Mouse (Mus musculus): ENCODE measurements around the gene Pde6b. TPM values are rescaled to one million over a fixed set of nuclear protein-coding genes. Genes with fewer than 3 reads are reported as not detected.

The Pde6b gene
- polyA plus RNA-seq, 1 experiment: not detected

DNA sequence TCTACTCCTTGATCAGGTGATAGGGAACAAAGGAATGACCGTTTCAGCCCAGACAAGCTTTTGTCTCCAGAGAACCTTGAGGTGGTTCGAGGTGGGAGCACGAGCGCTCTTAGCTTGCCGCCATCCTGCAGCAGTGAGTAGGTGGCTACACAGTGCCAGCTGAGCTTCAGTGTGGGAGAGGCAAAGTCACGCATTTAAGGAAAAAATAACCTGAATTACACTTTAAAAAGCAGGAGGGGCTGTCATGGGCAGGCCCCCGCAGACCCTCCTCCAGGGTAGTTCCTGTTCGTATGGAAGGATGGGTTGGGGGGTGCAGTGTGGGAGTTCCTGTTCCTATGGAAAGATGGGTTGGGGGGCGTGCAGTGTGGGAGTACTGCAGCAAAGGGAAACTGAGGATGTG lies 28.7 kb upstream of the Pde6b start:
- H3K27me3 ChIP-seq (ENCODE audit: control insufficient read depth, insufficient read depth, low read length): peaks cover 4% of the 10 kb centered on the region; the same call in 1 of the 2 replicates
- no peak for TF ChIP-seq POLR2A (IDR thresholded peaks at IDR 0.05; ENCODE audit: low read depth, low read length)
- TF ChIP-seq CTCF (IDR thresholded peaks at IDR 0.05; ENCODE audit: extremely low read depth, insufficient read length, insufficient replicate concordance, low read depth, low read length): no peak
- H3K4me1 ChIP-seq (ENCODE audit: control insufficient read depth, insufficient read depth, insufficient read length, low read length): no peaks in the 10 kb centered on the region
- 85% methylated on average over 9 of the region's 9 CpGs for WGBS
- H3K27ac ChIP-seq (ENCODE audit: insufficient read depth, low read depth, low read length): no peak overlapping the region
- no peaks in the 10 kb centered on the region for H3K36me3 ChIP-seq (ENCODE audit: control insufficient read depth, insufficient read depth, low read length)
- H3K4me3 ChIP-seq (ENCODE audit: low read depth, low read length): no peak overlapping the region

DNA sequence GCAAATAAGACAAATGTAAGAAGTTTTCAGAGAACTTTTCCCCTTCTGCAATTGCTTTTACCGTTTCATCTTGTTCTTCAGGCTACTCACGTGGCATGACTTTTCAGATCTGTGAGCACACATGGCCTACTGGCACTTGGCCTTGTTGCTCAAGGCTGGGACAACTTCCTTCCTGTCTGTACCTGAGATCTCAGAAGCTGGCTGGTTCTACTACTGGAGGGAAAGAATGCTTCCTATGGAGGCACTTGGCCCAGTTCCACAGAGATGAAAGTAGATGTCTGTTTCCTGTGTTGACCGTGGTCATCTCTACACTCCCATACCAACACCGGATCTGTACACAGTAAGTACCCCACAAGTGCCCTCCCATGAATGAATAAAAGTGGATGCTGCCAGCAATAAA lies 28.0 kb upstream of the Pde6b start:
- Histone ChIP-seq H3K4me3 (ENCODE audit: low read depth, low read length) (no peak overlapping the region), H3K27ac (ENCODE audit: insufficient read depth, low read depth, low read length) (no peak overlapping the region), H3K27me3 (ENCODE audit: control insufficient read depth, insufficient read depth, low read length) (peaks cover 11% of the 10 kb centered on the region; the same call in 1 of the 2 replicates), H3K4me1 (ENCODE audit: control insufficient read depth, insufficient read depth, insufficient read length, low read length) (no peaks in the 10 kb centered on the region), H3K36me3 (ENCODE audit: control insufficient read depth, insufficient read depth, low read length) (no peaks in the 10 kb centered on the region)
- TF ChIP-seq POLR2A (IDR thresholded peaks at IDR 0.05; ENCODE audit: low read depth, low read length): no peak
- TF ChIP-seq CTCF (IDR thresholded peaks at IDR 0.05; ENCODE audit: extremely low read depth, insufficient read length, insufficient replicate concordance, low read depth, low read length): no peak
- WGBS: 83% methylated on average over 4 of the region's 4 CpGs

DNA sequence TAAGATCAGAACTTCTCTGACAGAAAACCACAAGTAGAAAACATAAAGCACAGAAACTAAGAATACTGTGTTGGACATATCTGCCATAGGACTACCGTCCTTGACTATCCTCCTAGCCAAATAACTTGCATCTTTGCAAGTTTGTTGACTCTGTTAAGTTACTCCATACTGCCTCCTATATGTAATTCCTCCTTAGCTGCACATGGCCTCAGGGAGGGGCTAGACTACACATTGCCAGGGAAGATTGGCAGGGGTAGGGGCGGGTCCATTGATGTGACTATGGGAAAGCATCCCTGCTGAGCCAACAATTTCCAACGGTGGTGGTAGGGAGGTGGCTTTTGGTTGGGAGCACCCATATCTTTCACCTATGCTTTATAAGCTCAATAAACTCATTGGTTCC lies 25.9 kb upstream of the Pde6b start:
- 20% methylated on average over 3 of the region's 3 CpGs for WGBS
- Histone ChIP-seq H3K4me1 (ENCODE audit: control insufficient read depth, insufficient read depth, insufficient read length, low read length) (peaks cover 2% of the 10 kb centered on the region), H3K36me3 (ENCODE audit: control insufficient read depth, insufficient read depth, low read length) (no peaks in the 10 kb centered on the region), H3K27me3 (ENCODE audit: control insufficient read depth, insufficient read depth, low read length) (peaks cover 28% of the 10 kb centered on the region), H3K4me3 (ENCODE audit: low read depth, low read length) (no peak overlapping the region), H3K27ac (ENCODE audit: insufficient read depth, low read depth, low read length) (no peak overlapping the region)
- no peak for TF ChIP-seq CTCF (IDR thresholded peaks at IDR 0.05; ENCODE audit: extremely low read depth, insufficient read length, insufficient replicate concordance, low read depth, low read length)
- no peak for TF ChIP-seq POLR2A (IDR thresholded peaks at IDR 0.05; ENCODE audit: low read depth, low read length)

DNA sequence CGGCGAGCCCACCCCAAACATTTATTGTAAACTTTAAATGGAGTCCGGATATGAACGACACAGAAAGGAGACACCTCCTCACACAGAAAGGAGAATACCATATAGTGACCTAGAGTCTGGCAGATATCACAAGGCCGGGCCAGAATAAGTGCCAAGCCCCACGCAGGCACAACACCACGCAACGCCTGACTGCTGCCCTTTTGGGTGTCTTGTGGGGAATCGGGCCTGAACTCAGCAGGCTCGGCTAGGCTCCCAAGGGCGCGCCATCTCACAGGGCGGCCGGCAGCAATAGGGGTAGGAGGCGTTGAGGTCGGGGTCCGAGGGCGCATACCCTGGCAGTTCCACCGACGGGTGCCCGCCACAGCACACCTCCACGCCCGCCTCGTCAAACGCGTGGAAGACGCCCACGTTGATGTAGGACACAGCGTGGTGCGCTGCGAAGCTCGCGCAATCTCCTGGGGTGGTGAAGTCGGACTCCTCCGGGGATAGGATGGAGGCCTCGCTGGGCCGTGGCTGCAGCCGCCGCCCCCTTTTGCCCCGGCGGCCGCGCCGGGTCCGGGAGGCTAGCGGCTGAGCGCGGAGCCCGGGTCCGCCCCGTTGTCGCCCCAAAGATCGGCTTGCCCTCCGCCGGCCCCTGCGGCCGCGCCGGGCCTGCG lies 21.7 kb upstream of the Pde6b start:
- TF ChIP-seq CTCF (IDR thresholded peaks at IDR 0.05; ENCODE audit: extremely low read depth, insufficient read length, insufficient replicate concordance, low read depth, low read length) (no peak), POLR2A (IDR thresholded peaks at IDR 0.05; ENCODE audit: low read depth, low read length) (no peak)
- H3K4me1 ChIP-seq (ENCODE audit: control insufficient read depth, insufficient read depth, insufficient read length, low read length): peaks cover 5% of the 10 kb centered on the region
- no peak overlapping the region for H3K27ac ChIP-seq (ENCODE audit: insufficient read depth, low read depth, low read length)
- 5% methylated on average over 60 of the region's 60 CpGs for WGBS
- peak overlapping the region; percentile 58 for H3K4me3 ChIP-seq (ENCODE audit: low read depth, low read length)
- peaks cover 64% of the 10 kb centered on the region for H3K27me3 ChIP-seq (ENCODE audit: control insufficient read depth, insufficient read depth, low read length)
- H3K36me3 ChIP-seq (ENCODE audit: control insufficient read depth, insufficient read depth, low read length): no peaks in the 10 kb centered on the region

DNA sequence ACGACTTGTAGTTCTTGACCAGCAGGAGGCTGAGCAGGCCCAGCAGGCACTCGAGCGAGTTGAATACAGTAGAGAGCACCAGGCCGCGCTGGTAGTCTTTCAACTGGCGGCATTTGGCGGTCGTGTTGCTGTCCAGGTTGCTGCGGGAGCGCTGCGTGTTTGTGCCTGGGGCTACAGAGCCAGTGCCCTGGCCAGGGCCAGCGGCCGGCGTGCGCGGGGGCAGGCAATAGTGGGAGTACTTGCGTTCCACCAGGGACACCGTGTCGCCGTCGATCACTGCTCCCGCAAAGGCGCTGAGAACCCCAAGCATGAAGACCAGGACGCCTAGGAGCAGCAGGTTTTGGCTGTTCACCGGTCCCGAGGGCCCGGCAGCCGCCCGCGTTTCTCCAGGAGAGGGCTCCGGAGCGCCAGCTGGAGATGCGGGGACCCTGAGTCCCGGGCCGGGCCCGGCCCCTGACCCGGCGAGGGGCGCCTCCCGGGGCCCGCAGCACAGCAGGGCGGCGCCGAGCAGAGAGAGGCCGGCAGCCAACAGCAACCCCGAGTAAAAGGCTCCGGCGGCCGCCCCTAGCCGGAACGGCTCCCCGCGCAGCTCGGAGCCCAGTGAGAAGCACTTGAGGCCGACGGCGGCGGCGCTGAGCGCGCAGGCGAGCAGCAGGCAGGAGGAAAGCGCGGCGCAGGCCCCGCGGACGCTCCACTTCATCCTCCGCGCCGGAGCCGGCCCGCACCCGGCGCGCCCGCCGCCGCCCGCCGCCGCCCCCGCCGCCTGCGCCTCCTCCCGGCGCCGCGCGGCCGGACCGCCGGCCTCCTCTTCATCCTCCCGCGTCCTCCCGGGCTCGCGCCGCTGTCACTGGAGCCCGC lies 21.0 kb upstream of the Pde6b start:
- TF ChIP-seq POLR2A (IDR thresholded peaks at IDR 0.05; ENCODE audit: low read depth, low read length) (no peak), CTCF (IDR thresholded peaks at IDR 0.05; ENCODE audit: extremely low read depth, insufficient read length, insufficient replicate concordance, low read depth, low read length) (no peak)
- H3K4me3 ChIP-seq (ENCODE audit: low read depth, low read length): peak overlapping the region; percentile 58
- H3K36me3 ChIP-seq (ENCODE audit: control insufficient read depth, insufficient read depth, low read length): no peaks in the 10 kb centered on the region
- peaks cover 64% of the 10 kb centered on the region for H3K27me3 ChIP-seq (ENCODE audit: control insufficient read depth, insufficient read depth, low read length)
- peaks cover 5% of the 10 kb centered on the region for H3K4me1 ChIP-seq (ENCODE audit: control insufficient read depth, insufficient read depth, insufficient read length, low read length)
- under 1% methylated on average over 98 of the region's 100 CpGs for WGBS
- H3K27ac ChIP-seq (ENCODE audit: insufficient read depth, low read depth, low read length): no peak overlapping the region

DNA sequence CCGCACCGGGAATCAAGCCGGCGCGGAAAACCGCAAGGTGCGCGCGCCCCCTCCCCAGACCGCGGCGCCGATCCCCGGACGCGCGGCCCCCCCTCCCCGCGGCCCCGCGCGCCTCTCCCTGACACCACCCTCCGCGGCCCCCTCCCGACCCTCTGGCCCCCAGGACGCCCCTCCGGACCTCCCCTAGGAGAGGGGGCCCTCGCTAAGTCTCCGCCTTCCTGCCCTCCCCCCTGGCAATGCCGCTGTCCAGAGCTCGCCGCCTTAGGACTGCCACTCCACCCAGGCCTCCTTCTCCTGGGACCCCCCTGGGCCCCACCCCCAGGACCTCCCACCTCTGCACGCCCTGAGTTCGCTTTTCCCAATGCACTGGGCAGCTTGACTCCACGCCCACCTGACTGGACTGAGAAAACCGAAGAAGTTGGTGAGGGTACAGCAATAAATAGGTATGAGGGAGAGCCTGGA lies 20.3 kb upstream of the Pde6b start, which contains the start of gene Gm42517:
Gene Gm42517, minus strand, starts transcription at position 52 of the 462 bp plus-strand sequence.
- peak within 1 kb of the TSS; percentile 58 for H3K4me3 ChIP-seq (ENCODE audit: low read depth, low read length)
- peaks cover 5% of the 10 kb centered on the region for H3K4me1 ChIP-seq (ENCODE audit: control insufficient read depth, insufficient read depth, insufficient read length, low read length)
- 5% methylated on average over 32 of the region's 36 CpGs for WGBS
- TF ChIP-seq POLR2A (IDR thresholded peaks at IDR 0.05; ENCODE audit: low read depth, low read length) (no peak), CTCF (IDR thresholded peaks at IDR 0.05; ENCODE audit: extremely low read depth, insufficient read length, insufficient replicate concordance, low read depth, low read length) (no peak)
- no peak within 1 kb of the TSS for H3K27ac ChIP-seq (ENCODE audit: insufficient read depth, low read depth, low read length)
- H3K27me3 ChIP-seq (ENCODE audit: control insufficient read depth, insufficient read depth, low read length): peaks cover 64% of the 10 kb centered on the region
- no peaks in the 10 kb centered on the region for H3K36me3 ChIP-seq (ENCODE audit: control insufficient read depth, insufficient read depth, low read length)

DNA sequence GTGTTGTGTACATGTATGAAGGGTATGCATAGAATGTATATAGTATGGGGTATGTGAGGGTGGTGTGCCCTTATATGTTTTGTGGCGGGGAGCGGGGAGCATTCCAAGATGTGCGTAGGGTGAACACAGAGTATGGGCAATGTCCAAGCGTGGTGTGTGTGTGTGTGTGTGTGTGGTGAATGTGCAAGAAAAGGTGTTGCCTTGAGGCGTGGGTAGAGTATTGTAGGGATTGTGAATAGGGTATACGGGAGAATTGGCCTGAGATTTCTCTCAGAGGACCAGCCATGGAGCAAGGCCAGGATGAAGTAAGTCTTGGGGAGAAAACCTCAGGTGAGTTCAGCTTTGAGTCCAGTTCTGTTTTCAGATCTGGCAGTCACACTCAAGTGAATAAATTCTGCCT lies 19.7 kb upstream of the Pde6b start:
- Histone ChIP-seq H3K27me3 (ENCODE audit: control insufficient read depth, insufficient read depth, low read length) (peaks cover 64% of the 10 kb centered on the region), H3K36me3 (ENCODE audit: control insufficient read depth, insufficient read depth, low read length) (no peaks in the 10 kb centered on the region), H3K27ac (ENCODE audit: insufficient read depth, low read depth, low read length) (no peak overlapping the region), H3K4me1 (ENCODE audit: control insufficient read depth, insufficient read depth, insufficient read length, low read length) (peaks cover 5% of the 10 kb centered on the region), H3K4me3 (ENCODE audit: low read depth, low read length) (peak overlapping the region; percentile 53)
- whole genome bisulfite sequencing: 8% methylated on average over 6 of the region's 6 CpGs
- no peak for TF ChIP-seq POLR2A (IDR thresholded peaks at IDR 0.05; ENCODE audit: low read depth, low read length)
- TF ChIP-seq CTCF (IDR thresholded peaks at IDR 0.05; ENCODE audit: extremely low read depth, insufficient read length, insufficient replicate concordance, low read depth, low read length): no peak
